Mouse (Mus musculus): Measurements from ENCODE around the gene Smad3.

Gene Smad3

DNA sequence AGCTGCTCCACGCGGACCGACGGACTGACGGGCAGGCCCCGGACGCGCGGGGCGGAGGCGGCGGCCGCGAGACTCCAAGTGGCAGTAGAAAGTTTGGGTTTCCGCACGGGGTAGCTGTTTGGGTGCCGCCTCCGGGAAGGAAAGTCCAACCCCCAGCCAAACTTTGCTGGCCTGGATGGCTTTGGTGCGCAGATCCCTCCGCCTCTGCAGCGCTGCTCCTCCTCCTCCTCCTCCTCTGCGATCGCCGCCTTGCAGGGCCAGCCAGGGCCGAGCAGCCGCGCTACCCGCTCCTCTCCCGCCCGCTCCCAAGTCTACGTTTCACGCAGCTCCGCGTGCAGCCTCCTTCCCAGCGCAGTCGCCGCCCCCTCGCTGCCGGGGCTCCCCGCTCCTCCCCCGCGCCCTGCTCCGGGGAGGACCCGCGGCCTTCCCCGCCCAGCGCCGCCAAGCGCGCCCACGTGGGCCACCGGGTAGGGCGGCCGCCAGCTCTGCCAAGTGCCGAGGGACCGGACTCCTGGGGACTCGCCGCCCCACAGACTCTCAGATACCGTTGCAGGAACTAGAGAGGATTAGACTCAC is at the start of gene Smad3:
Gene Smad3, minus strand, starts transcription at position 130 of the 576 bp plus-strand sequence.
- CTCF ChIA-PET, result interaction anchor here (0.5 to 1.7 kb wide), 11 partner anchors 10 to 1606 kb away, joined by 3 to 7 read pairs (median 4); no protein-coding TSS in a partner anchor
- POLR2A ChIA-PET, result interaction anchor here (0.6 to 17.1 kb wide), 46 partner anchors 8 to 1202 kb away, joined by 3 to 229 read pairs (median 4); partner anchors contain the start of genes Aagab (in 1 of the 4) and Iqch (in 1 of the 4)

DNA sequence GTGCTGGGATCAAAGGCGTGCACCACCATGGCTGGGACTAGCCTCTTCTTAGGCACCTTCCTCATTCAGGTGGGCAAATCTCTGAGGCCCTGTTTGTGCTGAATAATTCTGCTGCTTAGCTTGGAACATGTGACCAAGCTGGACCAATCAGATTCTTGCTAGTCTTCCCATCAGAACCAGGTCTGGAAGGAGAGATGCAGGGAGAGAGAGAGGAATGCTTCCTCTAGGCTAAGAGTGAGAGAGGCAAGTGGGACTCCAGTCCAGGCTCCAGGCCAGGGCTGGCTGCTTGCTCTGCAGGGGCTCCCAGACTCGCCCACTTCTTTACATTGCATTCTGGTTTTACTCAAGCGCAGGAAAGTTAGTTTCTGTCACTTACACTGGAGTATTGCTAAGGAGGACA is 47.1 kb upstream of the Smad3 start:
- ChIA-PET POLR2A (interaction anchor here in 1 of 4 experiments (1.0 kb wide), 1 partner anchor 19 kb away, joined by 3 read pairs; no protein-coding TSS in a partner anchor), CTCF (no interaction called here)

DNA sequence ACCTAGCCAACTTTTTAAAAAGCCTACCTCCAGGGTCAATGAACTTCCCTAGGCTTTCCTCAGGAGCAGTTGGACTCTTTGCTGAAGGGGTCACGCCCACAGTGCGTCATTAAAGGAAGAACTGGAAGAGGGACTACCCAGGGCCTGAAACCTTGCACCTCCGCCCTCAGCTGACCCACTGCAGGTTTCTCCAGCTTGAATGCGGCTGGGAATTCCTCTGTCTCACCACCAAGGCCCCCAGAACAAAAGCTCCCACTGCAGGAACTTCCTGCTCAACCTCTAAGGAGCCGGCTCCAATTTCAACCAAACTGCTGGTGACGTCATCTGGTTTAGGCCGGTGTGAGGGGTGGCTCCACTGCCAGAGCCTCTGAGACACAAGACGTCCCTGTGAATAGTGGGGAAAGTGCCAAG is 45.4 kb upstream of the Smad3 start:
- ChIA-PET POLR2A (interaction anchor here in 3 of 4 experiments (0.6 to 3.0 kb wide), 42 partner anchors 9 to 977 kb away, joined by 3 to 33 read pairs (median 4); partner anchors contain the start of genes Smad3 (in 3 of the 3) and Tipin (in 1 of the 3)), CTCF (interaction anchor here in 2 of 4 experiments (0.5 to 1.3 kb wide), 9 partner anchors 9 to 987 kb away, joined by 3 to 5 read pairs (median 3); partner anchors contain the start of gene Smad3 (in 1 of the 2))

DNA sequence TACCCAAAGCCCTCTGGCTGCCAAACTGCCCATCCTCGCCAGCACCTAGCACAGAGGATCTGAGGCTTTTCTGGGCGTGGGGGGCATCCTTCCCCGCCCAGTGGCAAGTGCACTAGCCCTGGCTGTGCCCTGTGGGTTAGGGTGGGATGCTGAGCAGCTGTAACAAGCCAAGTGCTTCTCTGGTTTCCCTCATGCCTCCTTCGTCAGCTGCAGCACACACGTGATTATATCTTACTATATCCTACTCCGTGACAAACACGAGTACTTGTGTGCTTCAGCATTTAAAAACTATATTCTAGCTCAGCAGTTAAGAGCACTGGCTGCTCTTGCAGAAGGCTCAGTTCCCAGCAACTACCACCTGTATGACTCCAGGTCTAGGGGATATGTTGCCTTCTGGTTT is 44.7 kb upstream of the Smad3 start:
- ChIA-PET POLR2A (interaction anchor here in 2 of 4 experiments (0.5 to 3.0 kb wide), 17 partner anchors 9 to 973 kb away, joined by 3 to 33 read pairs (median 4); partner anchors contain the start of gene Smad3 (in 2 of the 2)), CTCF (interaction anchor here in 1 of 4 experiments (1.1 to 1.3 kb wide), 3 partner anchors 41 to 107 kb away, joined by 3 to 5 read pairs (median 4); partner anchors contain the start of gene Smad3)

DNA sequence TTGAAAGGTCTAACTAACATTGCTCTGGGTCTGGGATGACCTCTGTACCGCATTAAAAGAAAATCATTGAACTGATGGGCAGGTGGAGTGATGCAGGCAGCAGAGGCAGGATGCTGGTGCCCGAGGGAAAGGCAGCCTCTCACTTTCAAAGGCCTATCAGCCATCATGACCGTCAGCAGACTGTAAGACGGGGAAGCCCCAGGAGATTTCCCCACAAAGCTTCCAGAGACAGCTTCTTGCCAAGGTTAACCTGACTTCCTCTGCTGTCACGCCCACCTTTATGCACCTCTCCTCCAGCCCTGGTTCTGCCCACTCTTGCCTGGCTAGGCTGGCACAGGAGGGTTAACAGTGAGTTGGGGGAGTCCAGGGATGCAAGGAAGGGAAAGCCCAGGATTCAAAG is 44.3 kb upstream of the Smad3 start:
- POLR2A ChIA-PET, result interaction anchor here in 2 of 4 experiments (2.1 to 3.0 kb wide), 5 partner anchors 8 to 45 kb away, joined by 9 to 33 read pairs (median 28); partner anchors contain the start of gene Smad3 (in 2 of the 2)
- CTCF ChIA-PET, result no interaction called here

DNA sequence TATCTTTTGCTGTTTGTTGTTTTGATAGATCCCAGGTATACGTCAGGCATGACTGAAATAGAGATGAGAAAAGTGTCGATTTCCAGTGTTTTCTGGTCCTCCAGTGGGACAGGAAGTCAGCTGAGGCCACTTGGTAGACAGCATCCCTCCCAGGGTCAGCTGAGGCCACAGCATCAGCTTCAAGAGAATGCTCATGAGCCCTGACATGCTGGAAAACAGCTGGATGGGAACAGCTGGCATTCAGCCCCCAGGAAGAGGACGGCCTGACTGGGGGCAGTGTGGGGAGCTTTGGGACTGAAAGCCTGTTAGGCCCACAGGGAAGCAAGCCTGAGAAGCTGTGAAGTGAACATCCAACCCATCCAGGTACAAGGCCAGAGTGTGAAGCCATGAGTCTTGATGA is 38.6 kb upstream of the Smad3 start:
- ChIA-PET CTCF (no interaction called here), POLR2A (interaction anchor here in 1 of 4 experiments (1.5 kb wide), 1 partner anchor 10 kb away, joined by 4 read pairs; no protein-coding TSS in a partner anchor)

DNA sequence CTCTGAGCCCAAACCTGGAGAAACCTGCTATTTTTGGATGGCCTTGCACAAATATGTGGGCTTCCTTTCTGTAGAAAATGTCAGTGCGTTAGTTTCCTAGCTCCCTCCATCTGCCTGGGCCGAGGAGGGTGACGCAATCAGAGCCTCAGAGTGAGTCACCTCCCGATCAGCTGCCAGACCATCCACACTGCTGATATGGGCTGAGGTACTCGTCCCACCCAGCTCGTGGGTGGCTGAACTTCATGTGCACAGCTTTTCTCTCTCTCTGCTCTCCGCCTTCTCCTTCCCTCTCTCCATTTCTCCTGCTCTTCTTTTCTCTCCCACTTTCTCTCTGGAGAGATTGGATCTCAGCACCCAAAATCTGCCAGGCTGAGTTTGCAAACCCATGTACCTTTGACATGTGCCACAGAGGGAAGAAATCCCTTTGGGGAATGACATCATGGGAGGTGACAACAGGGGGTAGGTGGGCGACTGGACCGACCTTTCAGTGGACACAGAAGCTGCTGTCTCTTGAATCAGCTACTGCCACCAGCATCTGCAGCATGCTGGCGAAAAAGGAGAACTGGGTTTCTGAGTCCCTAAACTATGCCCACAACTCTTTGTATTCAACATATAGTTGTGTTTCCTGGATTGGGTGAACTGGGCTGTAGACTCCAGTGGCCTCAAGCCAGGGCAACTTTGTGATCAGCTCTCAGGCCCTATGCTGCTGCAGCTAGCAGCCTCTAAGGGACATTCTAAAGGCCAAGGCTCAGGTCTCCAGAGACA is 36.1 kb upstream of the Smad3 start:
- ChIA-PET POLR2A (interaction anchor here (0.5 to 5.0 kb wide), 16 partner anchors 9 to 813 kb away, joined by 3 to 33 read pairs (median 4); partner anchors contain the start of gene Smad3 (in 1 of the 4)), CTCF (no interaction called here)

DNA sequence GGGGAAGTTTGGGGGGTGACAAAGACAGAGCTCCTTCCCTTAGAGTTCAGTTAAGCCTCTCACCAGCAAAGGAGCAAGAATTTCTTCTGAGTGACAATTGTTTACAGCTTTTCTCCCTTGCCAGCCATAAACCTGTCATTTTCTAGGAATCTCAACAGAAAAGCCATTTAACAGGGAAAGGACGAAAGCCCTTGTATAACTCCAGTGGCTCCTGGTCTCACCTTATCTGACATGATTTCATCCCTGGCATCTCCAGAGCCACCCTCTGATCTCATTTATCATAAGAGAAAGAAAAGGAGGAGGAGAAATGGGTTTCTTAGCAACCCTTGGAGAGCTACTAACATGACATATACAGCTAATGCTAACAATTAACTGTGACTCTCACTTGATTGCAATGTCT is 33.9 kb upstream of the Smad3 start:
- ChIA-PET CTCF (no interaction called here), POLR2A (interaction anchor here in 3 of 4 experiments (0.7 to 5.0 kb wide), 6 partner anchors 9 to 228 kb away, joined by 3 to 33 read pairs (median 4); no protein-coding TSS in a partner anchor)

DNA sequence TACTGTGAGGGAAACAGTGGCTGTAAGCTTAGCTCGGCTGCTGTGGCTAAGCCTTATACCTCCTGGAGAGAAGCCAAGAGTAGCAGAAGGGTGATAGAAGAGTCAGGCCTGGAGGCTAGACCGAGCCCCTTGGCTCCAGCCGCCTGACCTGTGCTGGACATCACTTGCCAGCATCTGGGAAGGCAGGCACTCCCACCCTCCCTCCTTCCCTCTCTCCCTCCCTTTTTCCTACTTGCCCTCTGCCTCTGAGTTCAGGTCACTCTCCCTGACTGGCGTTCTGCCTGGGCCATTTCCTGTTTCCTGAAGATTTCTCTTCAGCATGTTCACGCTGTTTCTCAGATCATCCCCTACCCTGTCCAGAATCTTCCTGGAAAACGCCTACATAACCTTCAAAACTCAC is 33.5 kb upstream of the Smad3 start:
- CTCF ChIA-PET, result no interaction called here
- POLR2A ChIA-PET, result interaction anchor here in 3 of 4 experiments (0.7 to 5.0 kb wide), 6 partner anchors 10 to 229 kb away, joined by 3 to 33 read pairs (median 4); no protein-coding TSS in a partner anchor

DNA sequence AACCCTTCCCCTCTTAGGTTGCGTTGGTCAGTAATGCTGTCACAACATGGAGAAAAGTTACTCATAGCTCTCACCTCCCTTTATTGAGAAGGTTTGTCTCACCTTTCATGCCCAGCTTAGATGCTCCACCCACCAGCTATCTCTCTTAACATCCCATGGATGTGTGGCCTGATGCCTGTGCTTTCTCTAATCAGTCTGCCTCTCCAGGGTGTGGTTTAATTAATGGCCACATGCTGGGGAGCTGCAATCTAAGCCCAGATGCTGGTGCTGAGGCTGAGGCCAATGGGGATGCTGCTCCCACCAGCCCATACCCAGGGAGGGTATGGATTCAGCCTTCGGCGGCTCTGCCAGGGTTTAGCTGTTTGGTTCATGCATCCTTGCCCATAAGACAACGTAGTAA is 32.4 kb upstream of the Smad3 start:
- POLR2A ChIA-PET, result interaction anchor here in 1 of 4 experiments (1.6 to 5.0 kb wide), 2 partner anchors 12 to 32 kb away, joined by 6 to 33 read pairs; partner anchors contain the start of gene Smad3
- CTCF ChIA-PET, result interaction anchor here in 1 of 4 experiments (0.6 kb wide), 1 partner anchor 330 kb away, joined by 3 read pairs; no protein-coding TSS in a partner anchor

DNA sequence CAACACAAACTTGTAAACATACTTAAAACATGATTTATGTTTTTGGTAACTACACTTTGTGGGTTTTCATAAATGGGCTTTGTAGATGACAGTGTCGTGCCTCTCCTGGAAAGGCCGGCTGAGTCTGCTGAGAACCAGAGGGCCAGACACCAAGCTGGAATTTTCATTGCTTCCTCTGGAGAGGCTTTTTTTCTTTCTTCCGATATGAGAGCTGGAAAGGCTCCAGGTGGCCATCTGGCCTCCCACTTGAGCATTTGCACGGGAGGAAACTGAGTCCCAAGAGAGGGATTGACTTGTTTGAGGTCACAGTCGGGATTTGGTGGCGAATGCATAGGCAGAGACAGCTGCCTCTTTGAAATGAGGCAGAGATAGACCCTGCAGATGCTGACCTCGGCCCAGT is 31.6 kb upstream of the Smad3 start:
- POLR2A ChIA-PET, result interaction anchor here in 2 of 4 experiments (1.2 to 2.2 kb wide), 3 partner anchors 12 to 31 kb away, joined by 3 to 9 read pairs (median 6); partner anchors contain the start of gene Smad3 (in 1 of the 2)
- CTCF ChIA-PET, result no interaction called here

DNA sequence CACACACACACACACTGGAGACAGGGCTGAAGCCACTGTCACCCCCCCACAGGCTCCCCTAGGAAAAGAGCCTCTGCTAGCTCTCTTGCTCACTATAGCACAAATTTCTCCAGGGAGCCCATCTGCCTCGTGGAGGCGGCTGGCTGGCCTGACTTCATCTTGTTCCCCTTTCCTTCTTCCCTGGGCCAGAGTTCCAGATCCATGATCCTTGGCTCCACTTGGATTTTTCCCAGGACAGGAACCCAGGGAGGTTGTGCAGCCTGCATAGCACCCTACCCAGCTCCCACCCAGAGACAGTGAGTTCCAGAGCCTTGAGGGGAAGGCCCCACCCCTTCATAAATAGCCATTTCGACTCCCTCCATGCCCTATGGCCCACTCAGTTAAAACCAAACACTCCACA is 29.8 kb upstream of the Smad3 start:
- POLR2A ChIA-PET, result interaction anchor here in 3 of 4 experiments (0.6 to 2.2 kb wide), 10 partner anchors 8 to 976 kb away, joined by 3 to 9 read pairs (median 3); partner anchors contain the start of genes Fem1b (in 1 of the 3) and Smad3 (in 1 of the 3)
- CTCF ChIA-PET, result interaction anchor here in 1 of 4 experiments (0.6 kb wide), 1 partner anchor 297 kb away, joined by 3 read pairs; no protein-coding TSS in a partner anchor

DNA sequence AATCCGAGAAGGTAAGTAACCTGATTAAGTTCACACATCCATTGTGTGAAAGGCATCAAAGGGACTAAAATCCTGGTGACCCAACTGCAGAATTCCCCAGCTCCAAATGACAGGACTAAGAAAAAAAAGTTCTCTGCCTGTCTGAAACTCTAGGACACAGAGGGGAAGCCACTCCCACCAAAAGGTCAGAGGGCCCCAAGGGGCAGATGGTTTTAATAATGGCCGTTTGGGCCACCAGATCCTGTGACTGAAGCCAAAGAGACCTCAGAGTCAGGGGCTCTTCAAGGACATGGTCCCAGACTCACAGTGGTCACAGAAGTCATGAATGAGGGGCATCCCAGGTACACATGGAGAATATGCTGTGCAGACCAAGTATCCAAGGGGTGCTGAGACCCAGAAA is 29.3 kb upstream of the Smad3 start:
- POLR2A ChIA-PET, result interaction anchor here in 3 of 4 experiments (0.6 to 2.2 kb wide), 9 partner anchors 8 to 975 kb away, joined by 3 to 9 read pairs (median 3); partner anchors contain the start of gene Fem1b (in 1 of the 3)
- CTCF ChIA-PET, result no interaction called here

DNA sequence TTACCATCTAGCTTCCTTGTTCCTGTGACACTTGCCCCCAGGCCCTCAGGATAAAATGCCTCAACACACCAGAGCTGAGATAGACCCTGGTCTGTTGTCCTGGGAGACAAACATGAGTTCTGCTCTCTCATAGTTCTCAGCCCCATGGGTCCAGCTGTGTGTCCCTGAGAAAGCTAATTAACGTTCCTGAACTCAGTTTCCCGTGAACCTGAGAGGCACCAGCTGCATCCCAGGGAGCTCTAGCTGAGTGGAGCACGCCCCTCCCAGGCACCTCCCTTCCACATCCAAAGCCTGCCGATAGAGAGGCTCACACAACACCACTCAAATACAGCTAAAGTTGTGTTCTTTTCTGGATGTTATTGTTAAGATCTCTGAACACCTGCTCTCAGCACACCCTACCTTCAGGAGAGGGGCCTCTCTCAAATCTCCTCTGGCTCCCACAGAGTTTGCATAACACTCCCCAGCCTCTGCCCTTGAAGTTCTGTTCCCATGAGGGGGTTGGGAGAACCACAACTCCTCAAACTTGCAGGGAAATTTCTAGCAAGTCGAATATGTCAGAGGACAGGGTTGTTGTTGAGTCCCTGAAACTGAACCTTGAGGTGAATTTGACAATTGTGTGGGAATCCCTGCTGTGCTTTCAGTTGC is 28.4 kb upstream of the Smad3 start:
- ChIA-PET POLR2A (interaction anchor here in 3 of 4 experiments (0.6 to 2.1 kb wide), 12 partner anchors 10 to 43 kb away, joined by 3 to 5 read pairs (median 4); partner anchors contain the start of gene Smad3 (in 1 of the 3)), CTCF (no interaction called here)

DNA sequence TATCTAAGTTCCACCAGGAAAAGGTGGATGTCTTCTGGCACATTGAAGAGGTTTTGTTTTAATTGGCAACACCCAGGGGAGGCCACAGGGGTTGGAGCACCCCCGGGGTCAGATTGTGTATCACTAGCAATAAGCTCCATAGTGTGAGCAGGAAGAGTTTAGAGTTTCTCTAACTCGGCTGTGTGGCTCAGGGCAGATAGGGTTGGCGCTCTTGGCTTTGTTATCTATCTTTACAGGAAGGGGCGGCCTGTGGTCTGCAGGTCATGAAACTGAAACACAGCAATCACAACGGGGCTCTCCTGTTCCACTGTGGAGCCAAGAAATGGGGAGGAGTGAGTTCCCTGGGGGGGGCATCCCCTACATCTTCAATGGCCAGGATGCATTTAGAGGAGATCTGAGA is 27.7 kb upstream of the Smad3 start:
- ChIA-PET POLR2A (interaction anchor here in 3 of 4 experiments (0.6 to 2.1 kb wide), 12 partner anchors 10 to 43 kb away, joined by 3 to 5 read pairs (median 3); partner anchors contain the start of gene Smad3 (in 1 of the 3)), CTCF (no interaction called here)

DNA sequence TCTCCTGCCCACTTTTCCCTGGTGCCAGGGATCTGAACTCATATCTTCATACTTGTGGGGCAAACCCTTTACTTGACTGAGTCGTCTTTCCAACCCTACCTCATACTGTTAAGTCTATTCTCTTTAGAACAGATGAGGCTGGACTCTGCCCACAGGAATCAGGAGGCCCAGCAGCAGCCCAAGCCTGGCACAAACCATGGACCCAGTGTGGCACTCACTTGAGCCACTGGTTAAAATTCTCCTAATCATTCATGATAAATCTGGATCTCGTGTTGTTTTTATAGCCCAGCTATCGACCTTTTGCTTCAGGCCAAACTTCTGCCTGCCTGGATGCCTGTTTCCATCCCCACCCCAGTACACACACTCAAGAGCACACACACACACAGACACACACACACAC is 26.8 kb upstream of the Smad3 start:
- POLR2A ChIA-PET, result interaction anchor here in 2 of 4 experiments (1.4 to 2.1 kb wide), 3 partner anchors 10 to 27 kb away, joined by 3 to 5 read pairs (median 5); partner anchors contain the start of gene Smad3 (in 1 of the 2)
- CTCF ChIA-PET, result no interaction called here

DNA sequence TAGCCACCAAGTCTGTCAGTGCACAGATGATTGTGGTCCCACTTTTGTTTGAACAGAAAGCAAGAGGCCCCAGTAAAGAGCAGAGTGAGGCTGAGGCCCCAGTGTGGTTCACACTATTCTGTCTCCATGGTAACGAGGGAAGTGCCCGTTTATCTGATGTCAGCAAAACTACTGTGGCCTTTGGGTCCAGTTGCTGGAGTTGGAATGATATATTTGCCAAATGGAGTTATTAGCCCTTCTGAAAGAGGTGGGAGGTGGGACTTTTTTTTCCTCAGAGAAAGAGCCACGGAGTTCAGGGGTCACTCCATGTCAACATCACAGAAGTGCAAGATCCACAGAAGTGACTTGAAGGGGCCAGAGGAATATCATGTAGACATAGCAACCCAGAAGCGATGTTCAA is 24.9 kb upstream of the Smad3 start:
- POLR2A ChIA-PET, result interaction anchor here in 1 of 4 experiments (1.0 kb wide), 1 partner anchor 21 kb away, joined by 4 read pairs; no protein-coding TSS in a partner anchor

More for the DNA sequence above, 24.9 kb upstream of the Smad3 start:
- CTCF ChIA-PET, result no interaction called here

Measured in embryonic stem cell, embryonic (primary cell).